Mouse (Mus musculus): Measurements from ENCODE around the gene Srsf4. TPM values are rescaled to one million over a fixed set of nuclear protein-coding genes. Genes with fewer than 3 reads are reported as not detected.

Srsf4 gene
- total RNA-seq, 2 experiments from 2014 or later = 89.0 to 93.6 TPM

DNA sequence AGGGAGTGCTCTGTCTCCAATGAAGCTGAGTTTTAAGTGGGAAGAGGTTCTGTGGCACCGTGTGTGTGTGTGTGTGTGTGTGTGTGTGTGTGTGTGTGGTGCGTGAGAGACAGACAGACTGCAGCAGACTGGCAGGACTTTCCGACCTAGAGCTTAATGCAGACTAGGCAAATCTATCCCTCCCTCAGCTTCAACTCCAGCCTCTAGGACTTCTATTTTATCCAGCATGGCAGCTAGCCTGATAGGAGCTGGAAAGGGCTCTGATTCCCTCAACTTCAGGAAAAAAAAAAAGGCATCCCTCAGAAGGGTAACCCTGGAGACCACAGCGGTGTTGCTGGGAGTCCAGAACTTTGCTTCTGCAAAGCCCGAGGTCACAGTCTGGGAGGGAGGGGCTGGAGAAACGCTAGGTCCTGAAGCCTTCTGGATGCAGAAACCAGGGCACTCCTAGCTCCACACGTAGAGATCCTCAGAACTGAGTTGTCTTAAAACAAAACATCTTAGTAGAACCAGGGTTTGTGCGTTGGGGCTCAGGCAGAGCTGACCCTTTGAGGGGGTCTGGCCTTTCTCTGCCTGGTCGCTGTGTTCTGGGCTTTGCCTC, 40.7 kb downstream of the Srsf4 start:
- no peak for DNase-seq (ENCODE audit: low spot score in 2 of 2)

DNA sequence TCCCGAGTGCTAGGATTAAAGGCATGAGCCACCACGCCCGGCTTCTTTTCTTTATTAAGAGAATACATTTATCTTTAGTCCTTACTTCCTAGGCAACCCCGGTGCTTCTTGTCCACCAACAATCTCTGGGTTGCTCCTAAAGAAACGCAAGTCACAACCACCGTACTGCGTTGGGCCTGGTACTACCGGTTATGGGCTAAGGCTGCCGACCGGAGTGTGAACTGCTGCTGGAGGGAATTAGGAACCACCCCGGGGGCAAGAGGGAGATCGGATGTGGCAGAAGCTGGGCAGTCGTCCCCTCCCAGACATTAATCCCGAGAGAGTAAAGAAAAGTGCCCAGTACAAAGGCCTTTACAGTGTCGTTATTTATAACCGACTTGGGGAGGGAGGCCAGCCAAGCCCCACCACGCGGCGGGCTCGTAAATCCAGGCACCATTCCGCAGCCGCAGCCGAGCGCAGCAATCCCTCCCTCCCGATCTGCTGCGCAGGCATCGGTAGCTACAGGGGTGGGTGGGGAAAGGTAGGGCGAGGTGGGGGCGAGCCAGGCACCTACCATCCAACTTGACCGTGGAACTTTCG, 41.6 kb downstream of the Srsf4 start:
- no peak for DNase-seq (ENCODE audit: low spot score in 2 of 2)

DNA sequence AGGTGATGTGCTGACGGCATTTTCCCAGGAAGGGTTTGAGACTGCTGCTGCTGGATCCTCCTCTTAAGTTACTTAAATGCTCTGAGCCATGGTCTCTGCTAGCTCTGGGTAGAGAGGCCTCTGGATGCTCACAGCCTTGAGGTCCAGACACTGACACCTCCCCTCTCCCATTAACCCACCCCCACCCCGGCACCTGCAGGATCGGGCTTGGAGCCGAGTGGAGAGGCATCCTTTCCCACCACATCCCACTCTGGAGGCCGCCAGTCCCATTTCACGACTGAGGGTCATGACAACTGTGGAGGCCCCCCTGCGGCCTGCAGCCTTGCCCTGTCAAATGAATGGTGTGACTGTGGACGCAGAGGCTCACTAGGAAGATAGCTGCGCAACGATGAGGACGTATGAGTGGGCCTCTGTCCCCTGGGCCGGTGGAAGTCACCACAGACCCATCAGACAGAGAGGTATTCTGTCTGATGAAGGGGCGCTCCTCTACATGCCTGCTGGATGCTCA, 42.5 kb downstream of the Srsf4 start:
- no peak for DNase-seq (ENCODE audit: low spot score in 2 of 2)

DNA sequence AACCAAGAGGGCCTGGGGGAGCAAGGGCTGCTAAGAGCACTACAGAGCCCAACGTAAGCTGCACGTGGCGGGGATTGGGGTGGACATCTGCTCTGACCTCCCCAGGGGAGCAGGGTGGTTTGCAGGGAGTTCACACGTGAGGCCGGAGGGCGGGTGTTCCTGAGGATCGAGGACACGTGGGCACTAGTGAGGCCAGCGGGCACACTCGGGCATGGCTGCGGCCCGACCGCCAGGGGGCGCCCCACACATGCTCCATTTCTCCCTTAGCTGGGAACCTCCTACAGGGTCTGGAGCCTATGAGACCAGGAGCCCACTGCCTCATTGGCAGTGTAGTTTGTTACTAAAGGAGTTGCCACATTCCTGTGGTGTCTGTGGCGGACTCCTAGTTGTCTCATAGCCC, 43.0 kb downstream of the Srsf4 start:
- DNase-seq (ENCODE audit: low spot score in 2 of 2) = peak; percentile 67 to 69

DNA sequence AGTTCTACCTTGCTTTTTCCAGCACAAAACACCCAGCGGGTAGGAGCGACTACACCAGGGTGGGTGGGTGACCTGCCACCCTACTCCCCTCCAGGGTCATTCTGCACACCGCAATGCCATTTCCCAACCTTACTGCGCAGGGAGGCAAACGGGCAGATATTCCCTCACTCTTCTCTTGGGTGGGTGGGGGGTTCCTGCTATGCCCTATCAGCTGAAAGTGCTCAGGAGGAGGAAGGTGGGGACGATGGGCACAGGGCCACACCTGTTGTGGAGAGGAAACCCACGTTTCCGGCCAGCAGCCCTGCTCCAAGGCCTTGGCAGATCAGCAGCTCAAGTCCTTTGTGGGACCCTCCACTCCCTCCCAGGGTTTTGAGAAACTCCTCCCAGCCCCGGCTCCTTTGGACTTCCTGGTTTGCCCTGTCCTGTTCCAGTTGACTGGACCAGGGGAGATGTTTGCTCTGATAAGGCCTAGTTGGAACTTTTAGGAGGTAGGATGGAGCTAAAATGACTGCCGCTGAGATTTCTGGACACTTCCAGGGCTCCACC, 43.7 kb downstream of the Srsf4 start:
- DNase-seq (ENCODE audit: low spot score in 2 of 2) = no peak

DNA sequence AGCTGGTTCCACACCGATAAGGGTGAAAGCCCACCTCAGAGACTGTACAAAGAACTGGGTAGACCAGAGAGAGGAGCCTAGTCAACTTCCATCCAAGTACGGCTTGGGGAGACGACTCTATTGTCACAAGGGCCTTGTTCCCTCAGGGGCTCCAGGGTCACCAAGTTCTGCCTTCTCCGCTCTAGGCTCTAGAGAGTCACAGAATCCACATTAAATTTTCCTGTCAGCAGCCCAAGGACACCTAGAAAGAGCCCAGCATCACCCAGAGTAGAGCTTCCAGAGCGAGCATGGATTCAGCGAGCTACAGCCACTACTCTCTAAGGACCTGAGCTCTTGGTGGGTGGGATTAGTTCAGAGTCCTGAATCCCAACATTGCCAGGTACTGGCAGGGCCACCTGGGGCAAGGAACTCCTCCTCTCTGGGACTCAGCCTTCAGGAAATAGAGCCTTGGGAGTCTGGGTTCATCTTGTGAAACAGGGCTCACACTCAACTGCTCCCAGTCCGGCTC, 44.7 kb downstream of the Srsf4 start:
- DNase-seq (ENCODE audit: low spot score in 2 of 2) = no peak

DNA sequence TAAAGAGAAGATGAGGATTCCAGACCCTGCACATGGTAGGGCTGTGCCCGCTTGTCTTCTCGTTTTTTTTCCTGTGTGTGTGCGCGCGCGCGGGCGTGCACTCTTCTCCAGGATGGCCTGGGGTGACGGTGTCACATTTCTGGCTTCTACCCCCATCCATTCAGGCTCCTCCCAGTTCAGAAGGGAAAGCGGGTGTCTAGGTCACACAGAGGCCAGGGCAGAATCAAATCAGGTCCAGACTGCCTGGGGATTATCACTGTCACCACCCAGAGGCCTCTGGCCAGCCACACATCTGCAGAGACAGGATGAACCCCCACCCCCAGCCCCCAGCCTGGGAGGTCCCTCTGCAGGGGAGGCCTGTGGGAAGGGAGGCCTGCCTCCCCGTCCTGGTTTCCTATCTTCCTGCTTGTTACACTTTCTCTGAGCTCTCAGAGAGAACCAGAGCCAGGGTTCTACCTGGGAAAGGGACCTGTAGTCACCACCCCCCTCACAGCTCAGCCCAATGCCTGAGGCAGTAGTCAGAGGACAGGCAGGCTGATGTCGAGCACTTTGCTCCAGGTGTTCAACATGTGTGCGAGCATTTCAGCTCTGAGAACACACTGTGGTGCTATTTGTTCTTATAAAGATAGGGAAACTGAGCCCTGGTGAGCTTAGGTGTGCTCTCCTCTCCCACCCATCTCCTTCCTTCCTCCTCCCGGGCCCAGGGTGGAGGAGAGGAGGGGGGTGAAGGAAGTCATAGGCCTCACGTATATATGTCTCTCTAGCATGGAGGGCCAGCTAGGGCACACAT, 45.5 kb downstream of the Srsf4 start:
- no peak for DNase-seq (ENCODE audit: low spot score in 2 of 2)

DNA sequence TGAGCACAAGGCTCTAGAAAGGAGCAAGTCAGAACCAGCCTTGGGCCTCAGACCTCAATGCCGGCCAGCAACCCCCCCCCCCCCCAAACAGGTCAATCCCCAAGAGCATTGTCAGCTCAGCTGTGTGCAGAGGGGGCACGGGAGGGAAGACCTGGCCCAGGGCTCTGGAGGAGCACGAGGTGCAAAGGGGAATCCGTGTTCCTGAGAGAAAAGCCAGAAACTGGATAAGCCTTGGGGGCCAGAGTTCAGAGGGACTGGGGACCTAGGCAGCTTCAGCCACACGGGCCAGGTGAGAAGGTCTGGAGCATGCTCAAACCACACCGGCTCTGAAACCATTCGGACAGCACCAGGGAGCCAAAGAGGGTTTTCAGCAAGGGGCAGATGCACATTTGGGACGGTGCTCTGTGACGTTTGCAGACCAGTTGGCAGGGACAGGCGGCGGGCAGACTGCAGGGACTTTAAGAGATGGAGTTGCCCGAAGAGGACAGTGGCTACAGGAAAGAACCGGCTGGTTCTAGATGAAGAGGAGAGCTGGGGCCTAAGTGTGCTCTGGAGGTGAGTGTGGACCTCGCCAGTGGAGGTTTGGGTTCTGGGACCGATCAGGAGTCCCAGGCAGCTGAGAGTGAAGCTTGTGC, 46.2 kb downstream of the Srsf4 start:
- DNase-seq (ENCODE audit: low spot score in 2 of 2) = no peak

DNA sequence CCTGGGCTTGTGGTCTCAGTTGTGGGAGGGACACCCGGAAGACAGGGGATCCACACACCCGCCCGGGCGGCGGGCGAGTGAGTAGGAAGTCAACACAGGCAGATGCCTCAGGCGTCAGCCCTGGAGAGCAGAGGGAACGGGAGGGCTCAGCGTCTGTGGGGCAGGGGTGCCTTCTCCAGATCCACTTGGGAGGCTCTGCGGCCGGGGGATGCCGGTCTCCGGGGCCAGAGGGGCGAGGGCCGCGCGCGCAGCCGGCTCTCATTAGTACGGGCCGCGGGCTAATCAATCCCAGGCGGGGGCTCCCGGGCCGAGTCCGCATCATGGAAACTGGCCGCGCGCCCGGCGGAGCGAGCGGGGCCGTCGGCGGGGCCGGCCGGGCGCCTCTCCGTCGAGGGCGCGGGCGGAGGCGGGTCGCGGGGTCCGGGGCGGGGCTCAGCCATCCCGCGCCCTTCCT, 46.8 kb downstream of the Srsf4 start:
- no peak for DNase-seq (ENCODE audit: low spot score in 2 of 2)

DNA sequence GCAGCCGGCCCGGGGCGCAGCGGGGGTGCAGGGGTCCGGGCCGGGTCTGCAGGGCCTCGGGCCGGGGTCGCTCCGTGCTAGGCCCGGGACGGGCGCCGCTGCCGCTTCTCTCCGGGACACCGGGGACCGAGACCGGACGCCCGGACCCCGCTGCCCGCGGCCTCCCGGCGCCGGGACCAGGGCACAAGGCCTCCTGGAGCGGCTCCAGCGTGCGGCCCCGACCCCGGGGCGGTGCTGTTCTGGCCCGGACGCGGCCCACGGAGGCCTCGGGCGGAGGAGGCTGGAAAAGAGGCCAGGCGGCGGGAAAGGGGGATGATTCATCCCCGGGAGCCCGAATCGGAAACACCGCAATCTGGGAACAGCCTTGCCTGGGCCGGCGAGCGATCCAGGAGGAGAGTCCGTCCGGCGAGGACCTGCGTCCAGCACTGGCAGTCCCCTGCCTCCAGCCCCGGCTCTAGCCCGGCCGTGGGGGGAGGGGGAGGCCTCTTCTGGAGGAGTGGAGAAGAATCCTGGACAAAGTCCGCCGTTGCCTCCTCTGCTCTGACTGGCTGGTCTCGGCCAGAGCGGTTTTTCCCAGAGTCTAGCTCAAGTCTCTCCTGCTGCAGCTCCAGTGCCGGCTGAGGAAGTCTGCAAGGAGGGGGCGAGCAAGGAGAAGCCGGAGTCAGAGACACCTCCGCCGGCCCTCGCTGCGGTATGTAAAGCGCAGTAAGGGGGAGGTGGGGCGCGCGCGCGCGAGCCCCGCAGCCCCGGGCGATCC, 47.4 kb downstream of the Srsf4 start:
- DNase-seq (ENCODE audit: low spot score in 2 of 2) = no peak

DNA sequence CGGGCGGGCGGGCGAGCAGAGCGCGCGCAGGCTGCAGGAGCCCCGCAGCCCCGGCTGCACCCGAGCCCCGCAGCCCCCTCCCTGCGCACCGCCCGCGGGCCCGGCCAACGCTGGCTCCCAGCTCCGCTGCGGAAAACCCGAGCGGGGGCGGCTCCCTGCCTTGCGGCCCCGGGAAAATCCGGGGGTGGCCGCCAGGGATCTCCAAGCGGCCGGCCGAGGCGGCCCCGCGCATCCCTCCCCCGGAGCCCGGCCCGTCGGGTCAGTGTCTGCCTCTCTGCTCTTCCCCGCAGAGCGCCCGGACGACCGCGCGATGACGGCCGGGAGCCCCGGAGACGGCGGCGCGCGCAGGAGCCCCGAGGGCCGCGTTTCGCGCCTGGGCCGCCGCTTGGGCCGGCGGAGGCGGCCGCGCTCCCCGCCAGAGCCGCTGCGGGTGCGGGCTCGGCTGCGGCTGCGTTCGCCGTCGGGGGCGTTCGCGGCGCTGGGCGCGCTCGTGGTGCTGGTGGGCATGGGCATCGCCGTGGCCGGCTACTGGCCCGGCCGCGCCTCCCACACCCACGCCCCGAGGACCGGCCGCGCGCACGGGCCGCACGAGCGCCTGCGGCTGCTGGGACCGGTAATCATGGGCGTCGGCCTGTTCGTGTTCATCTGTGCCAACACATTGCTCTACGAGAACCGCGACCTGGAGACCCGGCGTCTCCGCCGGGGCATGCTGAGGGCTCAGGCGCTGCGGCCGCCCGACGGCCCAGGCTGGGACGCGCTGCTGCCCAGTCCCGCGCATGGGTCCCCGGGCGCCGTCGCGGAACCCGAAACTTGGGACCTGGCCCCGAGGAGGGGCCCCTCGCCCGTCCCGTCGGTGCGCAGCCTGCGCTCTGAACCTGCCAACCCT, 48.3 kb downstream of the Srsf4 start, which contains the start of gene Tmem200b:
TSS of gene Tmem200b (plus strand) at position 311 of the 886 bp plus-strand sequence.
- DNase-seq (ENCODE audit: low spot score in 2 of 2) = no peak

DNA sequence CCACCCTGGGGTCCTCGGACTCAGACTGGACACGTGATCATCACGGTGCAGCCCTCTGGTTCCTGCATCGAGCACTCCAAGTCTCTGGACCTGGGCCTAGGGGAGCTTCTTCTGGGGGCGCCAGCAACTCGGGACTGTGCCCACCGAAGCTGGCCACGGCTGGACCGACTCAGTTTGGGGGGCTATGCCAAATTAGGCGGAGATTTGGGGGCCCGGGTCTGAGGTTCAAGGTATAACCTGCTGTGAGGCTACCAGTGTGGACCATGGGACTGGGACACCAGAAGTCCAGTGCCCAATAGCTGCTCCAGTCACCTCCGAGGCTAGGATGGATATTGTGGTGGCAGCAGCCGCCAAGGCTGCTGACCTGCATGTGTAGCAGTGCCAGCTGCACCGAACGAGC, 49.0 kb downstream of the Srsf4 start:
- no peak for DNase-seq (ENCODE audit: low spot score in 2 of 2)

DNA sequence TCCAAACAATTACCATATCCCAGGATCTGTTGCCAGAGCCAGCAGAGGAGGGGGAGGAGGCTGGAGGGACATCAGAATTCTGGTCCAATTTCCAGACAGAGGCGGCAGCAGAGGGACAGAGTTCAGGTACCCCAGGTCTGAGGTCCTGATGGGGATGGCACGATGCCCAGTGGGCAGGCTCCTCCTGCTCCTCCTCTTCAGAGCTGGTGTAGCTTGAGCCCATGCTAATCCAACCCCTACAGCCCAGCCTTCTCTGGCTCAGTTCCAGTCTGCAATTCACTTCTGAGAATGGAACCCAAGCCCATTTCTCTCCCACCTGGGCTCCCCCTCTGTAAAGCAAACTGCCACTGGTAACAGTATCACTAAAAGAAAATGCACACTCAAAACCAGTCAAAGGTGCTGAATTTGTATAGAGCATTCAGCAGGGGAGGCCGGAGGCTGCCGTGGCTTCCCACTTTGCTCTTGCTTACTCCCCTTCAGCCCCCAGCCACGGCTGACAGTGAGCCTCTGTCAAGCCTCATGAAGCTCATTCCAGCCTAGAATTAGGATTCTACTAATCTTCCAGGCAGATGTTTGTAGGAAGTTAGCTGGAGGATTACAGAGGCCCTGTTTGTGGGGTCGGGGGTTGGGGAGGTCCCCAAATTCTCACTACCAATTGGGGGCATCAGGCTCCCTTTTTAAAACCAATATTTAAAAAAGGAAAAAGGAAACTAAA, 50.8 kb downstream of the Srsf4 start:
- no peak for DNase-seq (ENCODE audit: low spot score in 2 of 2)

DNA sequence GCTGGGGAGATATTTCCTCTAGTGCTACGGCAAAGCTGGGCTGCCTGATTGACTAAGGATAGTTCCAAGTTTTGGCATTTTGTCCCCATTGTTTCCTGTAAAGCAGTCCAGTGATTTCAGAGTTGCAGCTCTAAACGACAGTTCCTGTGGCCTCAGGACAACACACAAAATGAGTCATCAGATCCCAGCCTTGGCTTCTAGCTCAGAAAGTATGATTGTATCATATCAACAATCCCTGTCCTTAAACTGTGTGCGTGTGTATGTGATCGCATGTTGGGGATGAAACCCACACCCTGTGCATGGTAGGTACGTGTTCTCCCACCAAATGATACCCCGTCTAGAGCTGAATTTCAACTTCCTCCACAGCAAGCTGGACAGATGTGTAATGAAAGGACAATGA, 55.7 kb downstream of the Srsf4 start:
- DNase-seq (ENCODE audit: low spot score in 2 of 2) = no peak

DNA sequence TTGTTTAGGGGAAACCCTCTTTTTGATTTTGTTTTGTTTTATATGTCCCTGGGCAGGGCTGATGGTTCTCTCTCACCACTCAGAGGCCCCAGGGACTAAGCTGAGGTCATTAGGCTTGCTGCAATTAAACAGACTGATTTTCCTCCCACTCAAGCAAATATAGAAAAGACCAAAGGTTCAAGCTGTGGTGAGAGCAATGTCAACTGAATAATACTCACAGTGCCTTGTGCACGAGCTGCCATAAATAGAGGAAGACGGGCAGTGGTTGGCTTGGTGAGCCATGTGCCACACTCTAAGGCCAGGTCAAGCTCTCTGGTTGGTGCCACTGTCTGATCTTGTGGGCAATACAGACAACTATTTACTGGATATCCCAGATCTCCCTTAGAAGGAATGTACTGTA, 66.0 kb downstream of the Srsf4 start:
- DNase-seq (ENCODE audit: low spot score in 2 of 2) = no peak

DNA sequence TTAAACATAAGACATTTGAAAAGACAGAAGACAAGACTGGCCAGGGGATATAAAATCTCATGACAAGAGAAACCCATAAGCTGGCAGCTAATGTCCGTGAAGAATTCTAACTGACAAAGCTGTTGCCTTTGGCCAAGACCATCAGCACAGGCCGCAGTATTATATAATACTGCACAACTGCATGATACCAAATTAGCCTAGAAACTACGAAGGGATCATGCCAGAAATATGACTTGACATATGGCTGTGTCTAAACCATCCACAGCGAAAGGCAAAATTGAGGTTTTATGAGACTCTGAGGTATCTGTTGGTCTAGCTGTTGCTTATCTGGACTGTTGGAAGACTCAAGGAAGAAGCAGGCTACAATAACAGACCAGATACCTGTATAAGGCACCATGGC, 67.4 kb downstream of the Srsf4 start:
- no peak for DNase-seq (ENCODE audit: low spot score in 2 of 2)

DNA sequence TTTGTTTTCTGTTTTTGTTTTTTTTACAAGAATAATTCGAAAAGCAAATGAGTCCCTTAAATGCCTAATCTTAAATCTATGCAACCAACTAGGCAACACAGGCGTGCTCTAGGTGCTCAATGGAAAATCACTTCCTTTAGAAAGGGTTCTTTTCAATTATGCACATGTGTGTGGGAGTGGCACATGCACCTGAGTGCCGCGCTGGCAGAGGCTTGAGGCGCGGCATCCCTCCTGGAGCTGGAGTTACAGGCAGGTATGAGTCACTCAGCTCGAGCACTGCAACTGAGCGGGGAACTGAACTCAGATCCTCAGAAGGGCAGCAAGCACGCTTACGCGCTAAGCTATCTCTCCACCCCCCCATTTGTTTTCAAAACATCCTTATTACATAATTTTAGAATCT, 74.4 kb downstream of the Srsf4 start:
- no peak for DNase-seq (ENCODE audit: low spot score in 2 of 2)

DNA sequence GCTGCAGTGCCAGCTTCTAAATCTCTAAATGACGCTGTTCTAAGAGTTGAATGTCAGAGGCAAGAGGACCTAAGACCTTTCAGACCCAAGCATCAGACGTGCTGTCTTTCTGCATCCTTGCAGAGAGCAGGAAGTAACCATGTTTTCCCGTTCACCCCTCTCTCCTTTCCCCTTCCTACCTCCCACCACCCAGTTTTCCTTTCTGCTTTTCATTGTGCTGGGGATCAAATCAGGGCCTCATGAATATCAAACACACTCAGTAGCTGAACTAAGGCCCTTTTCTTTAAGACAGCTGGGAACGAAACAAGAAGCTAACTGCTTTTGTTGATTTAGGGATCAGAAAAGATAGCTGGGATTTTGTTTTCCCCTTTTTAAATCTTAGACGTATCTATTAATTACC, 76.5 kb downstream of the Srsf4 start:
- DNase-seq (ENCODE audit: low spot score in 2 of 2) = no peak

DNA sequence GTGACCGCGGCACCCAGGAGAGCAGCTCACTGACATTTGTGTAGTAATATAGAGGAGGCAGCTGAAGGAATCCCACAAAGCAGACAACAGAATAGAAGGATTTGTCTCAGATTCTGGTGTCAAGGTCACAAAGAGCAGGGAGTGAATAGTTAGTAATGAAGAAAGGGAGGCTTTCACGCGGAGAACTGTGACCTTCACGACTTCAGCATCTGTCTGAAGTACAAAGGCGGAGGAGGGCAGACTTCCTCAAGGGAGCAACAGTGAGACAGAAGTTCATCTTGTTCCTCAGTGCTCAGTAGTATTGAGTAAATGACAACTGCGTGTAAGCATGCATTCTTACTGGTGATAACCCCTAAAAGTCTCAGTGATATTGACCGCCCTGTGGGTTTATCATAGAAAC, 77.2 kb downstream of the Srsf4 start:
- no peak for DNase-seq (ENCODE audit: low spot score in 2 of 2)

All from adrenal gland, postnatal 4 days (tissue).